Mouse (Mus musculus): ENCODE results near the gene Oasl2.
A peak's percentile ranks its signal among the peaks of the same experiment; 100 is the strongest.
"Not testable (repeated sequence)": the region's sequence is repeated elsewhere in the genome, so short reads cannot be mapped to it uniquely, and the experiment has no call there.

Gene Oasl2

DNA sequence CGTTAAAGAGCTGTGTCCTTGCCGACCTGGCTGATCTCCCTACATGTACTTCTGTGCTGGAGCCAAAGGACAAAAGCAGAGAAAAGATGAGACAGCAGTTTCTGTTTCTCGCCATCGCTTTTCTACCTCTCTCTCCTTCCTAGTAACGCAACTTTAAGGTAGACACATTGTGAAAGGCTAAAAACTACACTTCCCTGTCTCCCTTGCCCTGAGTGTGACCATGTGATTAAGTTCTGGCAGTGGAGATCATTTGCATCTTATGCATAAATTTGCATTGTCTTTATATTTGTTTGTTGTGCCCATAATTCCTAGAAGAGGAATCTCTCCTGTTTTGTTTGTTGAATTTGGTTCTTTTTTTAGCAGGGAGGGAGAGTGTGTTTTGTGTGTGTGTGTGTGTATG is 19.1 kb downstream of the Oasl2 start:
- no peak for DNase-seq (ENCODE audit: low read depth)

DNA sequence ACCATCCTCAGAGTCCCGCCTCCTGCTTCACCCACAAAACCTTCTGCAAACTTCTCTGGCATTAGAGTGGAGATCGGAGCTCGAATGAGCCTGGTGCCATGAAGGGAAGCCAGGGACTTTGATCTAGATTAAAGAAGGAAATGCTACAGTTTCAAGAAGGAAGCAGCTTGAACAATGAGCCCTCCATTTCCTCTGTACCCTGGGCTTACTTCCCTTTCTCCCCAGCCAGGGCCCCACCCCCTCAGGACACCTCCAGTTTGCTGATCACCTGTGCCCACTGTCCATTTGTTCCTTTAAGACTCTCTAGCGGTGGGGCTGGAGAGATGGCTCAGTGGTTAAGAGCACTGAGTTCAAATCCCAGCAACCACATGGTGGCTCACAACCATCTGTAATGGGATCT is 20.0 kb downstream of the Oasl2 start:
- DNase-seq (ENCODE audit: low read depth), result no peak

GRCm38 (mm10) chr5:114917357-114917756 is 20.6 kb downstream of the Oasl2 start:
- not testable (repeated sequence) for DNase-seq (ENCODE audit: low read depth)

GRCm38 (mm10) chr5:114921551-114922365 is 25.0 kb downstream of the Oasl2 start:
- peak; percentile 92 for DNase-seq (ENCODE audit: low read depth)

- DNase-seq (ENCODE audit: low read depth), result no peak
Measured at GRCm38 (mm10) chr5:114922366-114922731, 25.6 kb downstream of the Oasl2 start.

- peak; percentile 79 for DNase-seq (ENCODE audit: low read depth)
Measured at GRCm38 (mm10) chr5:114922998-114923473, 26.3 kb downstream of the Oasl2 start, which contains the start of gene Oasl1. Gene Oasl1 (plus strand): TSS chr5:114923240.

DNA sequence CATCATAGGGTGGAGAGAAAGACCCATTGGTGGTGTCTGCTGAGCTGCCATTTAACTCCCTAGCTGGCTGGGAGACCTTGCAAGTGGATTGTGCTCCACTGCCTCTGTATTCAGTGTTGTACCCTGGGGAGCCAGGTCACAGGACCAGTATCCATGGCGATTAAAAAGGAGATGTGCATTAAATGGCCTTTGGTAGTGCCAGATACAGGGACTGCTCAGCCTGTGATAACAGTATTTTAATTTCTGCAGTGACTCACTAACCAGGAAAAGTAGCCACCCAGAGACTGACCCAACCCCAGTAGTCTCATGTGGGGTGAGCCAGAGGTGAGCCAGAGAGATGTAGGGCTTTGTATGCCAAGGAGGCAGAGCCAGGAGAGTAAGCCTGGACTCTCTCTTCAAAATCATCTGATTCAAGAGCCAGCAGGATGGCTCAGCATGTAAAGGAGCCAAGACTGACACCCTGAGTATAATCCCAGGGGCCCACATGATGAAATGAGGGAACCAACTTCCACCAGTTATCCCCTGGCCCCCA is 29.5 kb downstream of the Oasl2 start:
- no peak for DNase-seq (ENCODE audit: low read depth)

DNA sequence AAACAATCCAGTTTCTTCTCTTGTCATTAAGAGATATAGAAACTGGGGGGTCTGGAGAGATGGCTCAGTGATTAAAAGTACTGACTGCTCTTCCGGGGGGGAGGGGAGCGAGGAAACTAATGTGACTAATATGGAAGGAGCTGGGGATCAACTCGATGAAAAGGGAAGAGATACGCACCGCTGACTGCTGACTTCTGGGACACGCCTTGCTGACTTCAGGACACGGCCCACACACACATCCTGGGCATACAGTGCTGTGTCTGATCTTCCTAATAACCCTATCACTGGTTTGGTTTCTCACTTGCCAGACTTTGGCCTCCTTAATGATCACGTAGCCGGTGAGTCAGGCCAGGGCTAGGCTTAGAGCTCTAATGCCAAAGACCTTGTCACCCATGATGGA is 30.0 kb downstream of the Oasl2 start:
- DNase-seq (ENCODE audit: low read depth), result no peak

- no peak for DNase-seq (ENCODE audit: low read depth)
Measured at GRCm38 (mm10) chr5:114931626-114932025, 34.9 kb downstream of the Oasl2 start.

DNA sequence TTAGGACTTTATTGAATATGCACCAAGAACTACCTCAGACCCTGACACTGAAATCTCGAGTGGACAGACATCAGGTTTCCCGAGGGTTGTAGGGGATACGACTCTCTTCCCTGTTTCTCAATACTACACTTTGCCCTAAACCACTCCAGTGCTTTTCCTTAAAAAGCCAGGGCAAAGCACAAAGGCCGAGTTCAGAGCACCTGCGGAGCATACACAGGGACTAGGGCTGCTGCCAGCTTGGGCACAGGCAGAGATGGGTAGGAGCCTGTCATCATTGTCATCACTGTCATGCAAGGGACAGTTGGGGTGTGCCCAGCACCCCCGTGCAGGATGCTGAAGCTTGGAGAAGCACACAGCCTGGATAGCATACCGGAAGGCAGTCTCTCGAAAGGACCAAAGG is 36.5 kb downstream of the Oasl2 start:
- DNase-seq (ENCODE audit: low read depth), result no peak

- DNase-seq (ENCODE audit: low read depth), result no peak
Measured at GRCm38 (mm10) chr5:114935838-114936237, 39.1 kb downstream of the Oasl2 start.

- not testable (repeated sequence) for DNase-seq (ENCODE audit: low read depth)
Measured at GRCm38 (mm10) chr5:114941138-114941537, 44.4 kb downstream of the Oasl2 start.

GRCm38 (mm10) chr5:114942074-114942765 is 45.5 kb downstream of the Oasl2 start, which contains the start of gene 2210016L21Rik:
Gene 2210016L21Rik (plus strand): TSS chr5:114942158.
- DNase-seq (ENCODE audit: low read depth), result peak; percentile 90

DNA sequence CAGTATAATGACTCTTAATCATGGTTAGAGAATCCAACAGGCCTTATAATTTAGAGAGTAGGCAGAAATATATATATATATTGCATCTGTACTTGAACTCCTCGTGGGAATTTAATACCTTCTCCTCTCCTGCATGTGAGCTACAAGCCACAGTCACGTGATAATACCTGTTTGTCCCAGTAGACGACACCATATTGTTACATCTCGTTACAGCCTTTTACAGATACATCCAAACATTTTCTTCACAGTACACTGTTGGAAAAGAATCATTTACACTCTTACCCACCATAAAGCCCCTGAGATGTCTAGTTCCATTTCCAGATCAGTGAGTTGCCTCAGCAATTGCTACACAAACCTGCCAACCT is 46.0 kb downstream of the Oasl2 start:
- no peak for DNase-seq (ENCODE audit: low read depth)

- no peak for DNase-seq (ENCODE audit: low read depth)
Measured at GRCm38 (mm10) chr5:114945072-114945471, 48.3 kb downstream of the Oasl2 start.

DNA sequence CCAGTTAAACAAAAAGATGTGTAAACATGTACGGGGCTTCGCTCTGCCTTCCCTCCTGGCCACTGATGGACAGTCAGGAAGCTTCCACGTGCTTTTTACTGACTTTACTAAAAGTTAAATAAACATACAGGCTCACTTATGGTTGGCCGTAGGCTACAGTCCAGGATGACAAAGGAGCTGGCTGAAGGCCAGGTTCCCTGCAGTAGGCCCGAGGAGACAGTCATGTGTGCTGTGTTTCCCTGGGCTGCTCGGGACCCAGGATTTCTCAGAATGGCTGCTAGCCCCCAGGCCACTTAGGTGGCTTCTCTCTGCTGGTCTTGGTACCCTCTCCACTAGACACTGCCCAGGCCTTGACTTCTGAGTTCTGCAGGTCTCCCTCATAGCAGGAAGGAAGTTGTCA is 52.2 kb downstream of the Oasl2 start:
- DNase-seq (ENCODE audit: low read depth), result no peak

GRCm38 (mm10) chr5:114949316-114949715 is 52.6 kb downstream of the Oasl2 start:
- no peak for DNase-seq (ENCODE audit: low read depth)

DNA sequence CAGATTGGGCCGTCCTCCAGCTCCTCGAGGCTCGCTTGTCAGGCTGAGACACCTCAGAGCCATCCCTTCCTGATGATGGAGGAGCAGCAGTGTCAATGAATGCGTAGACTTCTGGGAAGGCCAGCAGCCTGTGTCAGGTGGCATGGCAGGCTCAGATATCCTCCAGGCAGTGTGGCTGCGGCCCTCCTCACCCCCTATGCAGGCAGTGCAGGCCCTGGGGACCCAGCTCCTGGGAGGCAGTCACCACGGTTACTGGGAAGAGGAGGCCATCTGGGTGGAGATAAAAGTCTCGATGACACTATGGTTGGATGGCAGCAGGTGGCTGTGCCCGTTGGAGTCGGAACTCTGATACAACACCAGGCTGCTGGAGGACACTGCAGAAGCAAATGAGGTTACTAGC is 53.1 kb downstream of the Oasl2 start:
- DNase-seq (ENCODE audit: low read depth), result no peak

DNA sequence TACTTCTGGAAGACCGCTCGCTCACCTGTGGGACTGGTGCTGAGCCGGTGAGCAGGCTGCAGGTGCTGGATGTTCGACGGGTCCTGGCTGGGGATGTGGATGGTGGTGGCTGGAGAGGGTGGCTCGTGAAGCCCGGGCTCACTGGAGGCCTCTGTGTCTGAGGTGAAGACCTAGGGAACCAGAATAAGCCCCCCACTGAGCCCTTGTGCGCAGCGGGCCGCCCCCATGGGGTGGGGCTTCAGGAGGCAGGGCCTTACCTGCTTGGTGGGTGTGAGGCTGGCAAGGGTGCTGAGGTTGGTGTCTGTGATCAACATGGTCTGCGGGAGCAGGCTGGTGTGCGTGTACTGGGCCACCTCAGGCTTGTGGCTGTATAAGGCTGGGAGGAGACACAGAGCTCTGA is 53.9 kb downstream of the Oasl2 start:
- DNase-seq (ENCODE audit: low read depth), result no peak

DNA sequence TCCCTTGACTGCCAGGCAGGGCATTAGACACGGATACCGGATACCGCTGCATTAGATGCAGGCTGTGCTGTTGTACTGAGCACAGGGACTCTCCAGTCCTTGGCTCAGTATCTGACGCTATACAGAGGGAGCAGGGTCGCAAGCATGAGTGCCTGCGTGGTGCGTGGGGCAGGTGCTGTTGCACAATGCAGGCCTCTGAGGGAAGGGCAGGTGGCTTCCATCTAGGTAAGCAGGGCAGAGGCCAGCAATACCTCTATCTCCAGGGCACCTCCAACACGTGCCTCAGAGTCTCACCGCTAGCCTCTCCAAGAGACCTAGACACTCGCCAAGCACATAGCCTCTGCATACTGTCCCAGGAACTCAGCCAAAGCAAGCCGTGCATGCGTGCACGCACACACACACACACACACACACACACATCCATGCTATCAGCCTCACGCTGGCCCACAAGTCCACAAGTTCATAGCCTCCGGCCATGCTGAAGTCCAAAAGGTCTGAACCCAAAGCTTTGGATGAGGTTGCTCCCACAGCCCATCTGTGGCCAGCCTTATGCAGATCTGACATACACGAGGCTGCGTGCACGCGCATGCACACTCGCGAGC is 54.6 kb downstream of the Oasl2 start:
- no peak for DNase-seq (ENCODE audit: low read depth)

GRCm38 (mm10) chr5:114953326-114953725 is 56.6 kb downstream of the Oasl2 start:
- DNase-seq (ENCODE audit: low read depth), result no peak

DNA sequence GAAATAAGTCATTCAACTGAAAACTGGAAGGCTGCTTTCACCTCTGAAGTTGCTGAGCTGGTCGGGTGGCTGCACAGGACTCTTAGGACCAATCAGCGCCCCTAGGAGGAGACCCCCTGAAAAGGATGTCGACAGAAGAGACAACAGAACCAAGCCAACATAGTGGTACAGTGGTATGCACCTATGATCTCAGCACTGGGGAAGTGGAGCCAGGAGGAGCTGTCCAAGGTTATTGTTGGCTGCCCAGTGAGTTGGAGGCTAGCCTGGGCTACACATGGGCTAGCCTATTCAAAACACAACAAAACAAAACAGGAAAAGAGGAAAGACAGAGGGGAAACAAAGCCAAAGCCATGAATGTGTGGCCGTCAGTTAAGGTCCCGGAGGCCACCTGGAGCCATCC is 61.3 kb downstream of the Oasl2 start:
- no peak for DNase-seq (ENCODE audit: low read depth)
